Mouse (Mus musculus) gastrocnemius, postnatal 10 days (tissue): ENCODE measurements around the gene Ccdc86. TPM values are rescaled to one million over a fixed set of nuclear protein-coding genes. Genes with fewer than 3 reads are reported as not detected.

Experiments
- DNase-seq: peaks from one replicate; pipeline ENCODE4 v3.0.0; 2021; ENCODE audit warnings: mixed read lengths
- long read RNA-seq, 2 experiments: library from polyadenylated mRNA; stranded (forward); transcript quantifications; one replicate each; pipeline ENCODE4 v2.0.0; 2021
- total RNA-seq, 2 experiments: library from RNA; stranded (reverse); gene quantifications; 2 replicates each; pipeline ENCODE4 v1.2.3; 2021

The Ccdc86 gene
- total RNA-seq = 10 to 100 TPM; 26.9 to 27.3 TPM
- long read RNA-seq, experiment 1, transcript Ccdc86-201 (4 exons, 3,003 nt) = major isoform, 53 of 55 reads
- long read RNA-seq, experiment 1, partial matches to known transcripts = 0 of 55 reads
- long read RNA-seq, experiment 1, other reads (novel, unspliced or antisense) = 1 of 55 reads
- long read RNA-seq, experiment 2, transcript Ccdc86-201 (4 exons, 3,003 nt) = major isoform, 44 of 49 reads
- long read RNA-seq, experiment 2, partial matches to known transcripts = 0 of 49 reads
- long read RNA-seq, experiment 2, other reads (novel, unspliced or antisense) = 3 of 49 reads

DNA sequence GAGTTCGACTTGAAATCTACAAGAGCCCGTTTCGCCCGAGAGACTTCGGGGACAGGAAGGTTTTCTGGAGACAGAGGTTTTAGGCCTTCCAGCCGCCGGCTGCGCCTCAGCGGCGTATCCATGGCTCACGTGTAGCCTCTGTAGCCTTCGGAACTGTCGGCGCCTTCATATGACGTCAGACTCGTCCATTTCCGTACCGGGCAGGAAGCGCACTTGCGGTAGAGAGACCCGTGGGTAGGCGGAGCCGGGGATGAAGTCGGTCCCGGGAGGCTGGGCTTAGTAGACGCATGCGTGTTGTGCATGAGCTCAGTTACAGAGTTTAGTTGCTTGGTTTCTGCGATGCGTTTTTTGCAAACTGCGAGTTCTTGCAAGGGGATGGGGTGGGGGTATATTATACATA is at the start of gene Ccdc86:
Ccdc86 (minus strand) TSS at position 155 of the 400 bp plus-strand sequence.
- peak; percentile 95 for DNase-seq

DNA sequence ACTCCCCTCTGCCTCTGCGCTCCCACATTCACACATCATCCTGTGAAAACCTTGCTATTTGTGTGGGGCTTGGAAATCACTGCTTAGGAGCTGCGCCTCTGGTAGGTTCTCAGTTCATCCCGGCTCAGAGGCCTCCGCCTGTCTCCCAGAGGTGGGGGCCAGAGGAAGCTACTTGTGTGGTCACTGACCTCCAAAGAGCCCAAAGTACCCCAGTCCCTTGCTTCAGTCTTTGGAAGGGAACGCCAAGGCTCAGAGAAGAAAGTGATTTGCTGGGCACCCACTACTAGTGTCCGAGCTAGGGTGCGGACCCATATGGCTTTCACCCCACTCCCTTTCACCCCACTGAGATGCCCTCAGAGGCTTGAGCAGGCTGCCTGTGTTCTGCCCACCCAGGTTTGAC is 44.1 kb upstream of the Ccdc86 start, which contains the start of gene Ms4a15:
Ms4a15 (minus strand) TSS at position 101 of the 400 bp plus-strand sequence.
- DNase-seq = no peak

DNA sequence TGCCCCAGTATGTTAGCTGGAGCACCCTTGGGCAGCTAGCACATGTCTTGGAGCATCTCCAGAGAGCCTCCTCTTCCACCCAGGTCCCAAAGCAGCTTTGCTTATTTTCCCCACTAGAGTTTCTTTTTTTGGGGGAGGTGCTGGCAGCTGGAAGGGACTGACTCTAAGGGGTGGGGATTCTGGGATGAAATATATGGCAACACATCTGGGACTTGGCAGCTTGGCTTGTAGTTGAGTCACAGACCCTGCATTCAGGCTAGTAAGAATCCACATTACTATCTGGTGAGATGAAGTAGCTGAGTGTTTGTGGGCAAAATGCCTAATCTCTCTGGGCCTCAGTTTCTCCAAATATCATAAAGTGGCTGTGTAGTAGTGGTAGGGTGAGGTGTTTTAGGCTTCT is 42.8 kb upstream of the Ccdc86 start:
- DNase-seq = no peak

DNA sequence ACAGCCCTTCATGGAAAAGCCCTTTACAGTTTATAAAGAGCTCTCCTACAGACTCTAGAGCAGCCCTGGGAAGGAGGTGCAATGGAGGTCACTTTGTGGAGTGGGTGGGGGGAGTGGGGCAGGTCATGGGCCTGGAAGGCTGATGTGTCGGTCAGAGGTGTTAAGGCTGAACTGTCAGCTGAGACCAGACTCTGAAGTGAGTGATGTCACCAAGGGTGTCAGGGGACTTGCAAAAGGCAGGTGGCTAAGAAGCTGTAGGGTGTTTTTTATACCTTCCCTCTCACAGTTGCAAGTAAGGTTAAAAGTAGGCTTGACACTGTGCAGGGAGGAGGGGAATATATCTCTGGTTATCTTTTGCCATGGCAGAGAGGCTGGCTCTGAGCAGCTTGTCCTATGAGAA is 41.7 kb upstream of the Ccdc86 start:
- no peak for DNase-seq

DNA sequence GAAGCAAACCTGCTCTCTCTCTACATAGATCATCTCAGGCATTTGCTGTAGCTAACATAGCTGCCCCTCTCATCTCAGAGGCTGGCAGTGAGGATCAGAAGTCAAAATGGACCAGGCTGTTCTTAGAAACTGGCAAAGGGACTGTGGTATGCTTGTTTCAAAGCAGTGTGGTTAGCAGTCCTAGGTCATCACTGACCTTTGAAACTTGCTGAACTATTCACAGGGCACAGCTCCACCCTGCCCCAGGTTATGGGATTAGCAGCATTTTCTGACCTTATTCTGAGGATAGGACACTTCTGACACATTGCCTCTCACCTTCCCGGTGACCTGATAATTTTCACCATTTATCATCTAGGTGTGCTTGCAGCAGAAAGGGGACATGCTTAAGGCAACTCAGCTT is 39.5 kb upstream of the Ccdc86 start:
- DNase-seq = no peak

DNA sequence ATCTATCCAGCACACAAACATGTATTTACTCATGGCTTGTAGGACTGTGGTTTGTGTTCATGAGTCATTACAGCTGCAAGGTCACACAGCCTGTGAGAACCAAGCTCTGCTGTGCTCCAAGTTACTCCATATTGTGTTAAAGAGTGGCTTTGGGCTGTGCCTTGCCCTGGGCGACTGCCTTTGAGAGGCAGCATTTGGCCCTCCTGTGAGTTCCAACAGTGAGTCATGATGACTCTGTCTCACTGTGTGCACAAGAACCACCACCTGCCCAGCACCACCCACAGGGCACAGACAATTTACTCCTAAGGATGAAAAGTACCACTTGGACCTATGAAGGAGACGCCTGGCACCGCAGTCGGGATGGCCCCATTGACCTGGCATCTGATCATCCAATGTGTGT is 36.8 kb upstream of the Ccdc86 start:
- DNase-seq = no peak

DNA sequence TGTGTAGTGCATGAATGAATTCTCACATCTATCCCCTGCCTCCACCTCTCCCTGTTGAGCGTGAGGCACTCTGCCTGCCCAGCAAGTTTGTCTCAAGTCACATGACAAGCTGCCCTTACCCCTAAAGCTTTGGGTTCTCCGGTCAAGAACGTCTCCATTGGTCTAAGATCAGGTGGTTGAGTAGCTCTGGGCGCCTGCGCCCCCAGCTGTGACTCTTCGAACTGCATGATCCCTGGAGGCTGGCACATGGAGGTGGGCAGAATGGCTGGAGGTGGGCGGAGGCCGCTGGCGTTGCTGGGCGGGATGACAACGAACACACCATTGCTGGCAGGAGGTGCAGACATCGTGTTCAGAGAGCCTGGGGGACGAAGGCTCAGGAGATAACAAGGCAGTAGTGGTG is 35.5 kb upstream of the Ccdc86 start:
- no peak for DNase-seq

DNA sequence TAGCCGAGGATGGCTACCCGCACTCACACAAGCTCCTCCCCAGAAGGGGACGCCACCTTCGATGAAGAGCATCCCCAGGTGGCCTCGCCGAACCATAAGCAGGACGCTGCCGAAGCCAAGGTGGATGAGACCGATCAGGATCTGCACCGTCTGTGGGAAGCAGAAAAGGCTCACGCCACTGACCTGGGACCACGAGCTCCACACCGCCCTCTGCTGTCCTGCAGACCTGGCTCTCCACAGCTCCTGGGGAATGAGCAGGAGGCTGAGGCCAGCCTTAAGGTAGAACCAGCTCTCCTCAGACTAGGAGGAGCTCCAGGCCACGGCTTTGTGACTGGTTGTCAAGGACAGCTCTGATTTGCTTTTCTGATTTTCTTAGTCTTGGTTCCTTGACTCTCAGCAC is 34.1 kb upstream of the Ccdc86 start:
- peak; percentile 59 for DNase-seq

DNA sequence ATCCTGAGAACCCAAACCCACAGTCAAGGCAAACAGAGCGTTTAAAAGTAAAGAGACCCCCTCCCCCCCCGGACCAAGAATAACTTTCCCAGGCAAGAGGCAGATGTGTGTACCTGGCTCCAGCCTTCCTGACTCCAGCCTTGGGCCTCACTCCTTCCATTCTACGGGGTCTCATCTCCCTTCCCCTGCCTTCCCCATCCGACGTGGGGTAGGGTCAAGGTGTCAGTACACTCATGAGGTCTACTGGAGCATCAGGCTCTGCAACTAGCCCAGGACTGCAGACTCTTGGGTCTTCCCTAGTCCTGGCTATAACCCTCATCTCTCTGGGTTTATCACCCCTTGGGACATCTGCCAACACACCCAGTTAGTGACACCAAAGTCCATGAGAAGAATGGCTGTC is 31.1 kb upstream of the Ccdc86 start:
- DNase-seq = no peak

DNA sequence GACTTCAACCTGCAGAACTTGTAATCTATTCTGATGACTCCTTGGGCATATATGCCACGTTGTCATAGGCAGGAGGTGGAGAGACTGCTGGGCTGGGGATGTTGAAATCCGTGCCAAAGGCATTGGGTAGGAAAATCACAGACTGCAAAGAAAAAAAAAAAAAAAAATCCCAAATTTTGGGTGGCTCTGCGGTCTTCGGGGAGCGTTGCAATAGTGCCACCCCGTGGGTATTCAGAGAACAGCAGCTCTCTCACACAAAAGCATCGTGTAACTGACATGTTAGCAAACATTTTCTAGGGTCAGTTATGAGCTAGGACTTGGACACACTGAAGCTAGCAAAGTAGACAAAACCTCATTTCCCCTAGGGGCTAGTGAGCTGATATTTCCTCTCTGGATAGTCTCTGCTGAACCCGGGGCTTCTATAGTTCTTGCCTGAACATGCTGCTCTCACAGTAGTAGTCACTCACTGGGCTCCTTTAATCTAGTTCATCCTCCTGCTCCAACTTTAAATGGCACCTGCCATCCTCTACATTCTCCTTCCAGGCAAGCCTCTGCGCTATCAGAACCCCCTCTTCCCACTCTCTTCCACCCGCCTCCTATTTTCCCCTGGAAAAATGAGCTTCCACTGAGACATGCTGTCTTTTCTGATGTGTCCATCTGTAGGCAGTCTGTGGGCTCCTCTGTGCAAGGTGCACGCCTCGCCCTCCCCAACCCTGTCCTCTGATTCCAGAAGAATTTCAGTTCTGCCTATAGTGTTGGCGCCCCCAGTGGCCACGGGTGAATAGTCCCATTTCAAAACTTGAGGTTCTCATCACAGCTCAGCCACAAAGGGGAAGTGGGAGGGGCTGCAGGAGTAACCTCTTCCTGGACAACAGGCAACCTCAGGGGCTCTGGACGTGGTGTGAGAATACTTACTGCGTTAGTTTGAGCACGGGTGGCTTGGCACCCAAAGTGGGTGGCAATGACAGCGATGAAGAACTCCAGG is 30.4 kb upstream of the Ccdc86 start:
- peak; percentile 75 for DNase-seq

DNA sequence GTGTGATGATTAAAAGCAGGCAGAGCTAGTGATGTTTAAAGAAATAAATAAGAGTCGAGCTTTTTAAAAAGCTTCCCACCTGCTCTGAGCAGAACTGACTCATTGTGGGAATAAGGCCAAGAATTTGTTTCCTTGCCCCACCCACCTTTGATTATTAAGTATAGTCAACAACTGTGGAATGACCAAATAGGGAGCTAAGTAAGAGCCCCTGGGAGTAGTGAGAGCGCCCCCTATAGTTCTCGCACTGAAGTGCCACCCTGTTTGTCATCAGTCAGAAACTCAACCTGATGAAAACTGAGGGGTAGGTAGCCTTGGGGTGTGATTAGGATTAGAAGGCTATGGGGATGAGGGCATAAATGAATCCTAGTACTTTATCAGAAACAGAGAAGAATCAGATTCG is 27.3 kb upstream of the Ccdc86 start:
- no peak for DNase-seq

DNA sequence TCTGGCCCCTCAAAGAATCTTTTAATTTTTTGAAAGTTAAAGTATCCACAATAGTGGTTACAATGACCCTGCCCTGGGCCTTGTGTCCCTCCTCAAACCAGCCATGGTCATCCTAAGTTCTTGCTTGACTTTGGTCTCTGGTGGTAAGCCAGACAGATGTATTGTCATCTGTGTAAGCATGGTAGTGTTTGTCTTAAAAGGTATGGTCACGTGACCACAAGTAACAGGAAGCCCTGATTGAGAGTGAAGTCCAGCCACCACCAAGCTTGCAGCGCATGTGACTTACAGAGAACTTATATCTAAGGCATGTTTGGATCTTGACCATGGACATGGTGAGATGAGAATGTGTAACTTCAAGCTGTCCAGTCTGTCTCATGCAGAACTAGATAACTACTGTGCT is 26.1 kb upstream of the Ccdc86 start:
- no peak for DNase-seq

DNA sequence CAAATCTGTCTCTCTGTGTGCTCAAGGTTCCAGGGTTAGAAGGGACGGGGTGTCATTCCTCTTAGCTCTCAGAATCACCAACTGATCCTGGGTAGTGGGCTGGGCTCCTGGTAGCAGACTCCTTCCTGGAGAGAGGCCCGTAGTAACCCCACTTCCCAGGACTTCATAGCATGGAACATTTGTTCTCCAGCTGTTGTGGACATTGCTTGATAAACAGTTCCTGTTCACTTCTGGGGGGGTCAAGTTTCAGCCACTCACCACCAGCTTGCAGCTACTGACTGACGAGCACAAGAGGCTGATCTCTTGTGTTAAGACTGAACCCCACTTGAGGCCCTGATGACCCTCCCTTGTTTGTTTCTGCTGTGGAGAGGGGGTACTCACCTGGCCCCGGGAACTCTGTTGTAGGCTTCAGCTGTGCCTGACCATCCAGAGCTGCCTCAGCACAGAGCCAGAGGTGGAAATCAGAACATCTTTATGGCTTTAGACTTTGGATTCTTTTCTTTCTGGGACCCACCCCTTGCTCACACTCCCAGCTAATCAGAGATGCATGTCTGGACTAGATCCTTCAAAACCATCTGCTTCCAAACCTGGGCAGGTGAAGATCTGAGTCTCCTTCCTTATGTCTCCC is 25.3 kb upstream of the Ccdc86 start, which contains the start of gene Ms4a10:
Ms4a10 (minus strand) TSS at position 433 of the 628 bp plus-strand sequence.
- no peak for DNase-seq

DNA sequence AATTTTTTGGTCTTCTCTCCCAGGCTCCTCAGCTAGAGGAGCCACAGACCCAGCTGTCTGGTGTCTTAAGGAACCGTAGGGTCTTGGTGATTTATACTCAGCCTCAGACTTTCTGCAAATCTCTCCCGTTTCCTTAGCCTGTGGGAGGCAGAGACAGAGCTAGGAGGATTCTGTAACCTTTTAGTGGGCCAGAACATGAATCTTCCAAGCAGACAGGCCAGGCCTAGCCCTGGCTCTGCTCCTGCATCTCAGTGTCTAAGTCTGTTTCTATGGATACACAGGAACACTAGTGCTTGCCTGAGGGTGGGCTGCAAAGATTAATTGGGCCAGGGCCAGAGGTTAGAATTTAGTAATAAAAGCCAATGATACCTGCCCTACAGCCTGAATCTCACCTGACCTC is 24.1 kb upstream of the Ccdc86 start:
- no peak for DNase-seq

DNA sequence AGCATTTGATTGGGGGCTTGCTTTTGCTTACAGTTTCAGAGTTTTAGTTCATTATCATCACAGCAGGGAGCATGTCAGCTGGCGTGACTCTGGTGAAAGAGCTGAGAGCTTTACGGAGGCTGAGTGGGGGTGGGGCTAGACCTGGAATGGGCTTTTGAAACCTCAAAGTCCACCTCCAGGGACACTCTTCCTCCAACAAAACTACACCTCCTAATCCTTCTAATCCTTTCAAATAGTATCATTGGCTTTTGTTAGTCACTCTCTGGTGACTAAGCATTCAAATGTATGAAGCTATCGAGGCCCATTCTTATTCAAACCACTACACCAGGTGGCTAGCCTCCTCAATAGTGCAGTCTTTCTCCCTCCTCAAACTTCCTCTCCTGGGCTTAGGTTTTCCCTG is 23.6 kb upstream of the Ccdc86 start:
- DNase-seq = no peak

DNA sequence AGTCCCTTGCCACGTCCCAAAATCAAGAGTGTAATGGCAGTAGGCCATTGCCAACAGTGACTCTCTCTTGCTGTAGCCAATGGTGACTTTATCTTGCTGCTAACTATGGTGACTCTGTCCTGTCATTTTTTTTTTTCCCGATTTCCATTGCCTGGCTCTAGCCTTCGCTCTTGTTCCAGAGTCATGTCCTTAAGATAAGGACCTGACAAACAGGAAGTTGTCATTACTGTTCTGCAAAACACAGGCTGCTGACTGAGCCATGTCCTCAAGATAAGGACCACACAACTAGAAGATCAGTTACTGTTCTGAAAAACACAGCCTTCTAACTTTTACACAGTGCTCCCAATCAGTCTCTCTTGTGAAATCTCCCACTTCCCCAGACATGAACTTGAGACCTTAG is 21.4 kb upstream of the Ccdc86 start:
- no peak for DNase-seq

DNA sequence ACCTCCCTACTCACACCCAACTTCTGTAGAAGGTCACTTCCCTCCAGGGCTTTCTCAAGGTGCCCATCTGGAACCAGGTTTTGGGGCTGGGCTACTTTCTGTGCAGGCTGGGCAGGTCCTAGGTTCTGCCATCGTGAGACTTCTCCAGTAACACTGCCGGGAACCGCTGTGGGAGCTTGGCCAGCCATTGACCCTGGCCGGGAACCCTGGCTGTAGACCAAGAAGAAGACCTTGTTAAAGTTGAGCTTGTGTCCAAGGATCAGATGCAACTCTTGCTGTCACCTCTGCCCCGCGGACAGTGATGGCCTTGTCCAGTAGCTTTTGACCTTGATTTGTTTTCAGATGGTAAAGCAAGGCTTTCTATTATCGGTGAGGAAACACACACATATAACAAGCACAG is 19.5 kb upstream of the Ccdc86 start:
- no peak for DNase-seq

DNA sequence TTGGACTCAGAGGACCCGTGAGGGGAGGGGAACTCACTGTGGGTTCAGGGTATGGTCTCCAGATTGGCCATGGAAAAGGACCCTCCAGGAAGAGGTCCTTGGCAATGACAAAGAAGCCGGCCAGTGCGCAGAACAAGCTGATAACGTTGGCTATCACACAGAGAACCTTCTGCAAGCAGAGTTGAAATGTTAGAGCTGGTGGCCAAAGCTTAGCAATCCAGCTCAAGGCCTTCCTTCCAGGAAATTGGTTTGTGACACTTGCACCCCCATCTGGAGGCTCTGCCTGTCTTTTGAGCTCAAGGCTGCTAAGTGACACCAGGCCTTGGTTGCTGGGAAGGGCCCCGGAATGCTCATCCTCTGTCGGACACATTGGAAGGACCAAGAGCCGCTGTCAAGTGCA is 16.7 kb upstream of the Ccdc86 start:
- no peak for DNase-seq

DNA sequence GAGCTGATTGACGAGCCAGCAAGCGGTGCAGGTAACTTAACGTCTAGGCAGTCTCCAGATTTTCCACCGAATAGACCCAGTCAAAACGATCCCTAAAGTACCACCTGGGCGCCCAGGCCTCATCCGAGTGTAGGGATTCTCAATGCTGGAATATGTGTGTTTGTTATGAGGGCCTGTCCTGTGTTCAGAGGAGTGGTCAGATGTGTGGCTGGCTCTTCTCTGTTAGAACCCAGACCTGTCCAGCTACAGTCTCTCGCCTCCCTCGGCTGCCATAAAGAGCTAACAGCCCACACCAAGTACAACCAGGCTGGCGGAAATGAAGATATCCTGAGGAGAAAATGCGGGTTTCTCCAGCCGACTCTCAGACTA is 10.9 kb upstream of the Ccdc86 start:
- no peak for DNase-seq

DNA sequence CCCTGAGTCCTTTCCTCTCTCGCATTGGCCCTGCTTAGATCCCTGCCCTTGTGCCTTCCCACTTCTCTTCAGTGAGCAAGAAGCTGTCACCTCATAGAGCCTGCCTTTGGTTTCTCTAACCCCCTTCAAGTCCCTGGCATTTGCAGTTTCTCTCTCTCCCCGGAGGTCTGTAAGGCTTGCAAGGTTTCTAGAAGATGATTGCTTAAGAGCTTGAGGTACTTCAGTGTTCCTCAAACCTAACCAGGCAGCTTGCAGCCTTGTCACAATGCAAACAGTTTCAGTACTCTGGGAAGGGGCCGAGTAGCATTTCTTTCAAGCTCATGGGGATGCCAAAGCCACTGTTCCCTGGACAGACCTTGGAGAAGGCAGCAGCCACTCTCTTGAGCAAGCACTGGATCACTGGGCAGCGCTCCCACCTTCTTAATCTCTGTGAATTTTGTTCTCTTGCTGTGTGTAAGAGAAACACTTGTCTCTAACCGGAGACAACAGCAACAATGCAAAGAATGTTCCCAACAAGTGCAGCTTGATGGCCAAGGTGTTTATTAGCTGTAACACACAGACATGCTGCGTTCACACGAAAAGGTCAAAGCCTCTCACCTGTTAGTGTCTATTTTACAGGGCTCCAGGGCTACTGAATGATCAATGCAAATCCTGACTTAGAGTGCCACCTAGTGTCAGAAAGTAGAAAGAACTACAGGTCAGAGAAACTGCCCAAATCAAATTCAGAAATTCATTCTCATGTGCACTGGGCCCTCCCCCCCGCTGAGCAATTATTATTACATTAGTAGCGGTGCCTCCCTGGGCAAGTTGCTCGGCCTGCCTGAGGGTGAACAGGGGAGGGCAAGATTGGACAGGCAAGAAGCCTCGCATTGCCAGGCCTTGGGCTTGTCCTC is 10.3 kb upstream of the Ccdc86 start:
- DNase-seq = peak; percentile 30

DNA sequence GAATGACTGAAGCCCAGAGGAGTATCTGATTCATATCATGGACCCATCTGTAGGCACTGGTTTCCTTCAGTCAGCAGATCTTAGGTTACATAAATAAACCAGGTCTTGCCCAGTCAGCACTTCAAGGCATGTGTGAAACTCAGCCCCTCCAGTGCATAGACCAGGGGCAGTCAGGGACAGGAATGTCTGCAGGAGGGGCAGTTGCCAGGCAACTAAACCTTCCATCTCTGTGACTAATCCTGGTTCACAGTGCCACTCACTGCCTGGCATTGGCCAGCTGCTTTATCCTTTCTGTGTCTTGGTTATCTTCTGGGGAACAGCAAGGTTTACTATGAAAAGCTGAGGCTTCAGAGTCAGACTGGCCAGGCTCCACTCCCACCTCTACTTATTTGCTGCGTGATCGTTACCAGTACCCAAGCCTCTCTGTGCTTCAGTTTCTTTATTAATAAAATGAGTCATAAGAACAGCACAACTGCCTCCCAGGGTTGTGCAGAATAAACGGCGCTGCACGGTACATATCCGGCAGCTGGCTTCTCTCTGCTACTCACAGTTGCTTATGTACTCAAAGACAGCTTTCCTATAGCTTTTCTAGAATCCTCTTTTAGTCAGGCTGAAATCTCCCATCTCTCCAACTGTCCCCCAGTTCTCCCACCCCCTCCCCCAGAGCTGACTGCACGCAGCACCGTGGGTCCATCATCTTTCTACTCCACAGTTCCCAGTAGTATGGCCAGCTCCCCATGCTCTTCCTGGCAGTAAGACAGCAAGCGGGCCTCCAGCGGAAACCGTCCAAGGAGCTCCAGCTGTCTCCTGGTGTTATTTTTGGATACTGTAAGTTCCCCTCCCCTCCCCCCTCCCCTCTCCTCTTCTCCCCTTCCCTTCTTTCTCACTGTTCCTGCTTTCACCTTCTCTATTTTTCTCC is 3.2 kb upstream of the Ccdc86 start:
- peak; percentile 60 for DNase-seq
